Mouse (Mus musculus) heart, adult 2 months (tissue): ENCODE measurements around the gene Sult1a1.

Experiments
- CTCF ChIP-seq: fragments of 200-600 bp; IDR thresholded peaks from 2 replicates; pipeline ENCODE4 v1.8.1; 2022; ENCODE audit warnings: antibody characterized with exemption, mild to moderate bottlenecking, moderate library complexity
- POLR2A ChIP-seq: fragments of 200-500 bp; IDR thresholded peaks from 2 replicates; pipeline ENCODE4 v1.6.1; 2011; ENCODE audit warnings: mild to moderate bottlenecking, low read depth, low read length, control low read depth; ENCODE audit not compliant: insufficient read depth

DNA sequence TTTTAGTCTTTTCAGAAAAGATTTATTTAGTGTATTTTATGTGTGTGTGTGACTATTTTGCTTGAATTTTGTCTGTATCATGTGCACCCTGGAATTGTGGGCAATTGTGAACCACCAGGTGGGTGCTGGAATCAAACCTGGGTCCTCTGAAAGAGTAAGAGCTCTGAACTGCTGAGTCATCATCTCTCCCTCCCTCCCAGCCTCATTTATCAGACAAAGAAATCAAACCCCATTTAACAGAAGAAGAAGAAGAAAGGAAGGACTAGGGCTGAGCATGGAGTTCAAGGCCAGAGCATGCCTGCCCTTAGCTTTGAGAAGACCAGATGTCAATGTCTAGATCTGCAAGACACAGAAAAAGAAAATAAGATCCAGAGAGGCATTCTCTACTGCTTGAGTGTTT lies 40.9 kb downstream of the Sult1a1 start:
- TF ChIP-seq POLR2A (no peak), CTCF (no peak)
